Mouse (Mus musculus): ENCODE data around the gene Mmp14. TPM values are rescaled to one million over a fixed set of nuclear protein-coding genes. Genes with fewer than 3 reads are reported as not detected.

The Mmp14 gene
- polyA plus RNA-seq, 1 experiment, result 22.0 TPM

DNA sequence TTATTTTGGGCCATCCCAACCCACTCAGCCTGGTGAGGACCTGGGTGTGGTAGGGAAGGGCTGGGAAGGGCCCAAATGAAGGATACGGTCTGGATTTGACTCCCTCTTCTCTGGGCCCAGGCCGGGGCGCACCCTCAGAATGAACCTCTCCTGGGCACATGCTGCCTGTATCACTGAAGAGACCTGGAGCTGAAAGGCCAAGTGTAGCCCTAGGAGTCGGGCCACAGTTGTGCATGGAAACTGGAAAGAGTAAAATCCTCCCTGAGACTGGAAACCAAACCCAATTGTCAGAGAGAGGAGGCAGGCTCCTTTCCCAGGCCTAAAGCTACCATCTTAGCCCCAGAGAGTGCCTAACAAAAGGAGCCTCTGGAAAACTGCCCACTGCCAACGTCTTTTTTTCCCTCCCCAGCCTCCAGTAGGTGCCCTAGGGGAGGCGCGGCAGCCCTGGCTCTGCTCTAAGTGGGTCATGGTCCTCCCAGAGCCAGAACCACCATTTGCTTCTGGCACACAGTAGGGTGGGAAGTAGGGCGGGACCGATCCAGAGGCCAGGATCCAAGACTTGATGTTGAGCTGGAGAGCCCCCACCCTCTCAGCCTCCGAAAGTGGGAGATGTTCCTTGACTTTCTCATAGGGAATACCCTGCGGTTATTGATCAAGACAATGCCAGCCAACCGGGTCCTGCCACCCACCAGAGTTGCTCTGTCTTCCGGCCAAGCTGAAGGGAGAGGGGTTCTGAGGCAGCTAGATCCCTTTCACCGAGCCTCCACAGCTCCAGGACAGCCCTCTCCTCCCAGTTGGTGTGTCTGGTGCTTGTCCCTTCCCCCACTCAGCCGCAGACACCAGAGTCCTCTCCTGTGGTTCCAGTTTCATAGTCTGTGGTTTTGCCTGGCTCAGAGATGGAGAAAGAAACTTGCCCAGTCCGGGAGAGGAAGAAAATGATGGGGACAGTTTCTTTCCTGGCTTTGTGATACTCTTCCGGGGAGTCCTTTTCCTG, 1.7 kb downstream of the Mmp14 start:
- DNase-seq (ENCODE audit: extremely low spot score in 1 of 2, low spot score in 1 of 2), result peak in 1 of 2 experiments; percentile 34

DNA sequence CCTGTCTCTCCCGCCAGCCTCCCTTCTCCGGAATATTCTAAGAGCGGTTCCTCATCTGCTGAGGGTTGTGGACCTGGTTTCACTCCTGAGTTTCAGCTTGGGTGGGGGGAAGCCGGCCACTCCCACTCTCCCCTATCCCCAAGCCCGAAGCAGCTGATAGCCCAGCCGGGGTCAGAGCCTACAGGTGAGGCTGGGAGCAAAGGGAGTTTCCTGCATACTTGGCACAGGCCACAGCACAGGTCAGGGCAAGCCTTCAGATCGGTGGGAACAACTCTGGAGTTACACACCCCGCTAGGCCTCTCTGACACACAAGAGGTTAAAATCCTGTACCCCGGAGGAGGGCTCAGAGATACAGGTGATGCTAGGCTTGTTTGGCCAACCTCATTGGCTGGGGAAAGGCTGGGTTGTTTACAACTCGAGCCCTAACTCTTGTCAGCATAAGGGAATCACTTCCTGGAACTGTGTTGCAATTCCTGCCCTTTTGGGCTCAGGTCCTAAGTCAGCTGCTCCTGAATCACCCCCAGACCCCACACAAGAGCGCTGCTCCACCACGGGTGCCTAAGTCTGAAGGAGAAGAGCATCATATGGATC, 2.6 kb downstream of the Mmp14 start:
- no peak for DNase-seq (ENCODE audit: extremely low spot score in 1 of 2, low spot score in 1 of 2)

DNA sequence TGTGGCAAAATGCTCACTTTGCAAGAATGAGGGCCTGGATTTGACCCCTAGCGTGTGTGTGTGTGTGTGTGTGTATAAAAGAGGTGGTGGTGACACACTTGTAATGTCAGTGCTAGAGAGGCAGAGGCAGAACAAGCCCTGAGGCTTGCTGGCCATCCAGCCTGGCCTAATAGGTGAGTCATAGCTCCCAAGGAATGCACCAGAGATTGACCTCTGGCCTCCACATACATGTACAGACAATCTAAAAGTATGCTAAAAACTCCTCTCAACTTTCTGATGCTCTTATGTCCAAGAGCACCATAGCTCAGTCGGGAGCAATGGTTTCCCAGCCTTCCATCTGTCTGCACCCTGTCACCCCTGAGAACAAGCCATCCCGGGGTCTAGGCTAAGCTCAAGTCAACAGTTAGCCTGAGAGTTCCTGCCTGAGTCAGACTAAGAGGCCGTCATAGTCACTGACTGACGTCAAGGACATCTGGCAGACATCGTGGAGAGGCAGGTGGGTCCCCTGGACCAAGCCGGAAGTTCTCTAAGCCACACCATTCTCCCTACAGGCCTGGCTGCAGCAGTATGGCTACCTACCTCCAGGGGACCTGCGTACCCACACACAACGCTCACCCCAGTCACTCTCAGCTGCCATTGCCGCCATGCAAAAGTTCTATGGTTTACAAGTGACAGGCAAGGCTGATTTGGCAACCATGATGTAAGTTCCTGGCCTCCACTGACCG, 3.9 kb downstream of the Mmp14 start:
- DNase-seq (ENCODE audit: extremely low spot score in 1 of 2, low spot score in 1 of 2), result no peak

GRCm38 (mm10) chr14:54439155-54439554, 7.7 kb downstream of the Mmp14 start:
- DNase-seq (ENCODE audit: extremely low spot score in 1 of 2, low spot score in 1 of 2), result no peak

- DNase-seq (ENCODE audit: extremely low spot score in 1 of 2, low spot score in 1 of 2), result no peak
Measured at GRCm38 (mm10) chr14:54439610-54440009, 8.2 kb downstream of the Mmp14 start.

DNA sequence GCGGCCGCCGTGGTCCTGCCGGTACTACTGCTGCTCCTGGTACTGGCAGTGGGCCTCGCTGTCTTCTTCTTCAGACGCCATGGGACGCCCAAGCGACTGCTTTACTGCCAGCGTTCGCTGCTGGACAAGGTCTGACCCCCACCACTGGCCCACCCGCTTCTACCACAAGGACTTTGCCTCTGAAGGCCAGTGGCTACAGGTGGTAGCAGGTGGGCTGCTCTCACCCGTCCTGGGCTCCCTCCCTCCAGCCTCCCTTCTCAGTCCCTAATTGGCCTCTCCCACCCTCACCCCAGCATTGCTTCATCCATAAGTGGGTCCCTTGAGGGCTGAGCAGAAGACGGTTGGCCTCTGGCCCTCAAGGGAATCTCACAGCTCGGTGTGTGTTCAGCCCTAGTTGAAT, 9.1 kb downstream of the Mmp14 start:
- DNase-seq (ENCODE audit: extremely low spot score in 1 of 2, low spot score in 1 of 2), result no peak

GRCm38 (mm10) chr14:54441365-54441764, 10.0 kb downstream of the Mmp14 start:
- DNase-seq (ENCODE audit: extremely low spot score in 1 of 2, low spot score in 1 of 2), result no peak

- DNase-seq (ENCODE audit: extremely low spot score in 1 of 2, low spot score in 1 of 2), result no peak
Measured at GRCm38 (mm10) chr14:54442548-54442947, 11.1 kb downstream of the Mmp14 start.

DNA sequence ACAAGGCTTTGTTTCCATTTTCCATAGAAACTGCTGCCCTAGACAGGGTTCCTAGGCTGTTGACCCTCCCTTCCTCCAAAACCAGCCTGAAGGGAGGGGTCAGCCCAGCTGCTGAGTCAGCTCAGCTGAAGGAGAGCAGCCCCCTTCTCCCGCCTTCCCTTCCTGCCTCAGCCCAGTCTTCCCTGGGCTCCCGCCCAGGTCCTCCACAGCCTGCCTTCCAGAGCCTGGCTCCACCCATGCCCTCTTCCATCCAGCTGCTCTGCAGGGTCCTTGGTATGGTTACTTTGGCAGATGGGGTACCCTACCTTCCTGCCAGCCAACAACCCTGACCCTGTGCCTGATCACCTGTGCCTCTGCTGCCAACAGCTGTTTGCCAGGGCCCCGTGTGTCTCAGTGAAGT, 11.8 kb downstream of the Mmp14 start:
- no peak for DNase-seq (ENCODE audit: extremely low spot score in 1 of 2, low spot score in 1 of 2)

DNA sequence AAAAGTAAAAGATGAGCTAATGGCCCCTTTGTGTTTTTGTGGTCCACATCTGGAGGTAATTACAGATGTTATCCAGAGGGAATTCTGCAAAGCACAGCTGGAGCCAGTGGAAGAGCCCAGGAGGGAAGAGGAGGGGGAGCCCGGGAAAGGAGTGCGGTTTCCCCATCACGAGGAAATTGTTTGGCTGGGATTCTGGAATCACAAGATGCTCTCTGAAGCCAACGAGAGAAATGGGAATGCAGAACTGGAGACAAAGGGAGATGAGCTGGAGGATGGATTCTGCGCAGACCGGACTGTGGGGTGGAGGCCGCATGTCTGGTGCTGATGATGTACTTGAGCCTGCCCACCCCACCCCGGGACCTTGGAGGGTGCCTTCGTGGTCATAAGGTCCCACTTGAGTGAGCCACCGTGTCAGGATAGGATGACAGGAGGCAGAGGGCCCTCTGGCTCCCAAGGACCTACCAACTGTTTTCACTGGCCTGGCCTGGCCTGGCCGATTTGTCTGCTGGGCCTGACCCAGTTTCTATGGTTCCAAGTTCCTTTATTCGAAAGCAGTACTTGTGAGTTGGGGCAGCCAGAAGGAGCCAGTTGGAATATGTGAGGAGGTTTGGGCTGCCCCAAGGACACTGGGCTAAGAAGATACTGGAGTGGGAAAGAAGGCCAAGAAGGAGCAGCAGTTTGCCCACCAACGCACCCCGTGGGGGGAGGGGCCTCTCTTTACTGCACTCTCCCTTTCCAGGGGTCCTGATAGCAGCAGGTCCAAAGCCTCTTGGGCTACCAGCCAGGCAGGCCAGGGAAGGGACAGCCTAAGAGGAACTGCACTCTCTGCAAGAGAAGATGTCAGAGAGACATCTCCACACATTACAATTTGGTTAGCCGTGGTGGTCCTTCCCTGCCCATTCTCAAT, 12.6 kb downstream of the Mmp14 start:
- DNase-seq (ENCODE audit: extremely low spot score in 1 of 2, low spot score in 1 of 2), result no peak

DNA sequence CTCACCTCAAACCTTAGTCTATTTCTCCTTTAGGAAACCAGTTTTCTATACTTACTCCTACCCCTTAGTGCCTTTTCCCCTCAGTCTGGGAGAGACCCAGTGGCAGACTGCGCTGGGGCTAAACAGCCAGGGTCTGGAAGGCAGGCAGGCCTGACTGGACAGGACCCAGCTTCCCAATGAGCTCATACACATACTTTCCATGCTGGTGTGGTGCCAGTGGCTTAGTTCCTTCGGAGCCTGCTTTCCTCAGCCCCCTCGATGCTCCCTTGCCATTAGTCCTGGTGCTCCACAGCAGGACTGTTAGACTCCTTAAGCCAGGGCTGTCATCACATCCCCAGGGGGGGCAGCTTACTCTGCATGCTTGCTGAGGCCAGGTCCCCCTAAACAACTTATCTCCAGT, 14.1 kb downstream of the Mmp14 start:
- no peak for DNase-seq (ENCODE audit: extremely low spot score in 1 of 2, low spot score in 1 of 2)

GRCm38 (mm10) chr14:54453566-54453965, 22.2 kb downstream of the Mmp14 start:
- no peak for DNase-seq (ENCODE audit: extremely low spot score in 1 of 2, low spot score in 1 of 2)

DNA sequence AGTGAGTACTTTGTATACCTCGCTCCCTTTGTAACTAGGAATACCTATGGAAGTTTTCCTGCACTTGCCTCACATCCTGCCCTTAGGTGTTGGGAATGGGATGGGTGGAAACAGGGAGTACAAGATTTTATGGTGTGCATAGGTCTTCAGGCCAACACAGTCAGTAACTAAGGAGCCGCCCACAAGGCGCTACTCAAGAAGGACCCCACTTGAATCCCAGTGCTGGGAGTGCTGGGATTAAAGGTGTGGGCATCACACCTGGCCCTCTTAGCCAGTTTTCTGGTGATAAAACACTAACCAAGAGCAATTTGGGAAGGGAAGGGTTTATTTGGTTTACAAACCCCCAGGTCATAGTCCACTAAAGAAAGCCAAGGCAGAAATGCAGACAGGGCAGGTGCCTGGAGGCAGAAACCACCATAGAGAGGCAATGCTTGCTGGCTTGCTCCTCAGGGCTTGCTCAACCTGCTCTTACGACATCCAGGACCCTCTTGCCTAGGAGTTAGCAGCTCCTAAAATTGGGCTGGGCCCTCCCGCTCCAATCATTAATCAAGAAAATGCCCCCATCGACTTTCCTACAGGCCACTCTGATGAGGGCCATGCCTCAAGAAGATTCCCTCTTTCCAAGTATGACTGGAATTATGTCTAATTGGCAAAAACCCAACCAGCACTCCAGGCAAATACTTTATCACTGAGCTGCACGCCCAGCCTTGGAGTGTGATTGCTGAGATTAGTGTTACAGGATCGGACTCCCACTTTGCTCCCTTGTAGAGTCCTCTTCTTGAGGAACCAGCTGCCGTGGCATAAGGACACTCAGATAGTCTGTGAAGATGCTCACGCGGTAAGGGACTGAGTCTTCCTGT, 23.5 kb downstream of the Mmp14 start:
- no peak for DNase-seq (ENCODE audit: extremely low spot score in 1 of 2, low spot score in 1 of 2)

DNA sequence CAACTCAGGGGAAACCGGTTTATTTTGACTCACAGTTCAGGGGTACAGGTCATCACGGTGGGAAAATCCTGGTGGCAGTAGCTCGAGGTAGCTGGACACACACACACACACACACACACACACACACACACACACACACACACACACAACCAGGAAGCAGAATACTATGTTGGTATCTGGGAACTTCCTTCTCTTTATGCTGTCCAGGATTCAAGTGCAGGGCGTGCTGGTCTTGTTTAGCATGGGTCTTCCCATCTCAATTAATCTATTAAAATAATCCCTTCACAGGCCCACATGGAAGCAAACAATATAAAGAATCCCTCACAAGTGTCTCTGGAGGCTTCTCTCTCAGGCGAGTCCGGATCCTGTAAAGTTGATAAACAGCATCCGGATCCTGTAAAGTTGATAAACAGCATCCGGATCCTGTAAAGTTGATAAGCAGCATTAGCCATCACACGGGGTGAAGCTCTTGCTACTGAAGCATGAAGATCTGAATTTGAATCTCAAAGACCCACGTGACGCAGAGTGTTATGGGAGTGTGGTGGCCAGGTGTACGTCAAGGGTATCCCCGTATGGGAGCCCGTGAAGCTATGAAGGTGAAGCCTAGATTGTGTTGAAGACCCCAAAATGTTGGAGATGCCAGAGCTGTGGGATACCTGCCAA, 26.6 kb downstream of the Mmp14 start:
- DNase-seq (ENCODE audit: extremely low spot score in 1 of 2, low spot score in 1 of 2), result no peak

- DNase-seq (ENCODE audit: extremely low spot score in 1 of 2, low spot score in 1 of 2), result no peak
Measured at GRCm38 (mm10) chr14:54462146-54462545, 30.7 kb downstream of the Mmp14 start.

GRCm38 (mm10) chr14:54463108-54463958, 31.9 kb downstream of the Mmp14 start:
- no peak for DNase-seq (ENCODE audit: extremely low spot score in 1 of 2, low spot score in 1 of 2)

- DNase-seq (ENCODE audit: extremely low spot score in 1 of 2, low spot score in 1 of 2), result peak in 1 of 2 experiments; percentile 88
Measured at GRCm38 (mm10) chr14:54463959-54464292, 32.5 kb downstream of the Mmp14 start, which contains the start of gene Lrp10. TSS of gene Lrp10 (plus strand) at chr14:54464137.
